Mouse (Mus musculus) stomach, postnatal 0 days (tissue): ENCODE data around the gene Pigx.

Experiments
- CTCF ChIP-seq: IDR thresholded peaks from 2 replicates; pipeline ENCODE4 v1.5.1; 2016; ENCODE audit warnings: antibody characterized with exemption, low read depth, mild to moderate bottlenecking, moderate library complexity
- EP300 ChIP-seq: optimal IDR thresholded peaks from 2 replicates; pipeline ENCODE3; 2016; ENCODE audit warnings: antibody characterized with exemption

GRCm38 (mm10) chr16:32087629-32088443, 11.7 kb downstream of the Pigx start:
- TF ChIP-seq CTCF (no peak), EP300 (no peak)
